Mouse (Mus musculus) heart, postnatal 4 days (tissue): Measurements from ENCODE around the gene Hnrnph1. TPM values are rescaled to one million over a fixed set of nuclear protein-coding genes. Genes with fewer than 3 reads are reported as not detected.

Experiments used
- DNase-seq: peaks from one replicate; pipeline ENCODE4 v3.0.0; 2021
- total RNA-seq, 2 experiments: library from RNA; stranded (reverse); gene quantifications; 2 replicates each; pipeline ENCODE4 v1.2.3; 2021

Gene Hnrnph1
- total RNA-seq, 2 experiments from 2014 or later: 191 to 216 TPM

- peak; percentile 4 for DNase-seq
Measured at GRCm38 (mm10) chr11:50373621-50374020, 3.2 kb upstream of the Hnrnph1 start.

- DNase-seq: no peak
Measured at GRCm38 (mm10) chr11:50374286-50375015, 2.3 kb upstream of the Hnrnph1 start.

GRCm38 (mm10) chr11:50375421-50375820, 1.4 kb upstream of the Hnrnph1 start:
- no peak for DNase-seq

DNA sequence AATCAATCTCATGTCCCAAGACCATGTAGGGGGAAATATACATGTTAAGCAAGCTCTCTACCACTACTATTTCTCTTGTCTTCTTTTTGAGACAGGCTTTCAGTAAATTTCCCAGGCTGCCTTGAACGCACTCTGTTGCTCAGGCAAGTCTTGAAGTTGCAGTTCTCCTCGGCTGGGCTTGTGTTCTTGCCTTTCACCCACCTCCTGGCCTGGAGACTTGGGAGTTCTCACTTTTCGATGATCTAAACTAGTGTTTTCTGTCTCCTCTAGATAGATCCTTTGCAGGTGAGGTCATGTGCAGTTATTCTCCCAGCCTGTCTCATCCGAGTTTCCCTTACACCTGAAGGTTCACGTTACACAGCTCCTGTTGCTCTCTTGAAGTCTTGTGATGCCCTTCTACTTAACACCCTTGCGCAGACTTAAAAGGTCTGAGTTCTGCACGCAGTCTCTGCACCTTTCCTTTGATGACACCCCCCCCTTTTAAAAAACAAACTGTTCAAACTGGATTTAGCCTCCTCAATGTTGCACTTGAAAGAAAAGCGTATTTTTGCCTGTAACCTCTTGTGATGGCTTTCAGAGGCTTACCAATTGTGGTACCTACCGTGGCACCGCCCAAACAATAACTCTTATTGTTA, 517 bp upstream of the Hnrnph1 start:
- no peak for DNase-seq

DNA sequence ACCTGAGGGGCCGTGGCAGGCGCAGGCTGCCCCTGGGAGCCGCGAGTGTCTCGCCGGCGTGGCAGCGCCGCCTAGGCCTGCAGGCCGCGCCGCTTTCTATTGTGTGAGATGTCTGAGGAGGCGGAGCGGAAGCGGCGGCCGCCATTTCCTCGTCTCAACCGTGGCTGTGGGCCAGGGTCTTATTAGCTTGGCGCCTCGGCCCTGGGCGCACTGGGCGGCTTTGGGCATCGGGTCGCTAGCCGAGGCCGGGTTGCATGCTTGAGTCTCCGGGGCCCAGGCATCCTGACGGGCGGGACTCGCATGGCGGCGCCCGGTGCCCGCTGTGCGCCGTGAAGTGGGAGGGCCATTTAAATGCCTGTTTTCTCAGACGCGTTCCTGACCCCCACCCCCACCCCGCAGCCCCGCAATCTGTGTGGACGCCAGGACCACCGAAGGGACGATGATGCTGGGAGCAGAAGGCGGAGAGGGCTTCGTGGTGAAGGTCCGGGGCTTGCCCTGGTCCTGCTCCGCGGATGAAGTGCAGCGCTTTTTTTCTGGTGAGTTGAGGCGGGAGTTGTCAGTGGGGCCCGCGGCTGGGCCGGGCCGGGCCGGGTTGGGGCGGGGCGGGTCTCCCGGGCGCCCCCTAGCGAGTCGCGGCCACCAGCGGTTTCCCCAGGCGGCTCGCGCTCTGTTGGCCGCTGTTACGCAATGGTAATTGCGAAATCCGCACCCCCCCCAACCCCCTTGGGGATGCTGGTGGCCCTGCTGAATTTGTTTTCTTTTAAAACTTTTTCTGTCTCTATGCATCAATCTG, 1.3 kb downstream of the Hnrnph1 start:
- peak; percentile 92 for DNase-seq

DNA sequence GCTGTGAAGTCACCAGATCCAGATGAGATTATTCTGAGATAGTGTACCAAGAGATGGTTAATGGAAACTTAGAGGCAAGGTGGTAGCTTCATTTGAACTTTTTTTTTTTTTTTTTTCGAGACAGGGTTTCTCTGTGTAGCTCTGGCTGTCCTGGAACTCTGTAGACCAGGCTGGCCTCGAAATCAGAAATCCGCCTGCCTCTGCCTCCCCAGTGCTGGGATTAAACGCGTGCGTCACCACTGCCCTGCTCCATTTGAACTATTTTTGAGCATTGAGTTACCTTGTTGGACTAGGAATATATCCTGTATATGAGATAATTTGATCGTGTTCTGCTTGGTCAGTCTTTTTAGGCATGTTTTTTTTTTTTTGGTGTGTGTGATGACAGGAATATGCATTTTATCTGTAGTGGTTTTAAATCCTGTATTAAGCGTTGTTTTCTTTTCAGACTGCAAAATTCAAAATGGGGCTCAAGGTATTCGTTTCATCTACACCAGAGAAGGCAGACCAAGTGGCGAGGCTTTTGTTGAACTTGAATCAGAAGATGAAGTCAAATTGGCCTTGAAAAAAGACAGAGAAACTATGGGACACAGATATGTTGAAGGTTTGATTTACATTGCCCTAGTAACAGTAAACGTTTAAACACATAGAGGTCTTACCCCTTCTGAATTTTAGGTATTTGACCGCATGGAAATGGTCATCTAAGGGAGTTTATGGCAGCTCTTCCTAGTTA, 2.4 kb downstream of the Hnrnph1 start:
- DNase-seq: no peak

- DNase-seq: no peak
Measured at GRCm38 (mm10) chr11:50381311-50381710, 4.5 kb downstream of the Hnrnph1 start.

DNA sequence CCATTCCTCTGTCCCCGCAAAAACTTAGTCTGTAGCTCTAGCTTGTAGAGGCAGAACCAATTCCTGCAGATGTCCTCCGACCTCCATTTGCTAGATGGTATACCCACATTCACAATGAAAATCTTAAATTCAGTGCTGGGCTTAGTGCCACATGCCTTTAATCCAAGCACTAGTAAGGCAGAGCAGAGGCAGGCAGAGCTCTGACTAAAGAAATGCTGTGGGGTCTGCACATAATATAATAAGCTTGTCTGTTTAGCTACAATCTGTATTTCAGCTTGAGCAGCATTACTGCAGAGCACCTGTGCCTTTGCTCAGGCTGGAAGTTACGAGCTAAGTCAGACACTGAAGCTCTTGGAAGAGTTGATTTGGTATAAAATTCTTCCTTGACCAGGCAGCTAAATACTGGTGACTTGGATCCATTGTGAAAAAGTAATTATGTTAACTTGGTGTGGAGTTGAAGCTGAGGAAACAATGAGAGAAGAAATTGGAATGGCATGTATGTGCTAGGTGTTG, 10.4 kb downstream of the Hnrnph1 start:
- DNase-seq: no peak

DNA sequence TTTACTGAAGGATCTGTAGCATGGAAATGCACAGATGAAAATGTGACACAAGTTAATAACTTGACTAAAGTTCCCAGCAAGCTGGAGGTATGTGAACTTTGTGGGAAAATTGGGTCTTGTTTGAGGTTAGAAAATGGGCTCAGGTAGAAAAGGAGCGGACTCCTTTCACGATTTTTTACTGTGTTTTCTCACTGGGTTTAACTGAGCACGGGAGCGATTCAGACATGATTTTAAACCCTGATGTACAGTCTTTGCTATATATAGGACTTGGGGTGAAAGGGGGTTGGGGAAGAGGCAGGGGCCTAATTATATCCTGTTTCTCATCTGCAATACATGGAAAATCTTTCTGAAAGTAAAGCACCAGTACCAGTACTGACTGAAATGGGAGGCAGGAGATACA, 10.9 kb downstream of the Hnrnph1 start:
- DNase-seq: no peak

DNA sequence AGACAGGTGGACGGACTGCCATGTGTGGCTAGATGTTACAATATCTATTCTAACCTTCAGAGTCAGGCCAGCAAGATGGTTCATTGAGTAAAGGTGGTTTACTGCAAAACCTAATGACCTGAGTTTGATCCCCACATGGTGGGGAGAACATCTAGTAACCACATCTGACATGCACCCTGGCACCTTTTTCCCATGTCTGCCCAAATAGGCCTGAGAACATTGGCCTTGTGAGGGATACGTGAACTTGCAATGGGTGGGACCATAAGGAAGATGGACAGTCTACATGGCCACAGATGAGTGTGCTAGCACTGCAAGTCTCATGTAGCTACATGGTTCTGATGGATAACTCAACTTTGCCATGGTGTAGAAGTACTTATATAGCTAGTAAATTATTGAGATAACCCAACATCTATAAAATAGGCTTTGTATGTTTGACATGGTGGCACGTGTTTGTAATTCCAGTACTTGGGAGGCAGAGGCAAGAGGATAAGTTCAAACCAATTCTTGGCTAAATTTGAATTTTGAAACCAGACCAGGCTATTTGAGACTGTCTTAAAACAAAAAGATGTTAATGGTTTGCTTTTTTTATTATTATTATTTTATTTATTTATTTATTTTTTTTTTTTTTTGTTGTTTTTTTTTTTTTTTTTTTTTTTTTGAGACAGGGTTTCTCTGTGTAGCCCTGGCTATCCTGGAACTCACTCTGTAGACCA, 11.6 kb downstream of the Hnrnph1 start:
- DNase-seq: no peak

GRCm38 (mm10) chr11:50389011-50389410, 12.2 kb downstream of the Hnrnph1 start:
- no peak for DNase-seq

- DNase-seq: no peak
Measured at GRCm38 (mm10) chr11:50389616-50390015, 12.8 kb downstream of the Hnrnph1 start.

GRCm38 (mm10) chr11:50391272-50391960, 14.6 kb downstream of the Hnrnph1 start:
- DNase-seq: peak; percentile 31

- DNase-seq: no peak
Measured at GRCm38 (mm10) chr11:50393306-50393705, 16.5 kb downstream of the Hnrnph1 start.

DNA sequence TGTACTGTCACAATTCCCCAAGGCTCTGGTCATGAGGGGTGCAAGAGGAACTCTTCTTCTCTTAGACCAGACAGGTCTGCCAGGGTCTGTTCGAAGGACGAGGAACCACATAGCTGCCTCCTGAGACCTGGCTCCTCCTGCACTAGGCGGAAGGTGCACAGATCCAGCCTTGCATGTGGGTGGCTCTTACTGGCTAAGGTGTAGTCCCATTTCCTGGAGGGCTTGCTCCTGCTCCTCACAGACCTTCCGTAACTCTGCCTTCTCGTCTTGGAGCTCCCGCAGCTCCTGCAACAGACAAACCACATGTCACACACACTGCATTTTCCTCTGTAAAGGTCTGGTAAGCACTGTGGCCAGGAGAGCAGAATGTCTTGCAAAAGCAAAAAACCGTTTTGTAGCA, 17.9 kb downstream of the Hnrnph1 start:
- no peak for DNase-seq

DNA sequence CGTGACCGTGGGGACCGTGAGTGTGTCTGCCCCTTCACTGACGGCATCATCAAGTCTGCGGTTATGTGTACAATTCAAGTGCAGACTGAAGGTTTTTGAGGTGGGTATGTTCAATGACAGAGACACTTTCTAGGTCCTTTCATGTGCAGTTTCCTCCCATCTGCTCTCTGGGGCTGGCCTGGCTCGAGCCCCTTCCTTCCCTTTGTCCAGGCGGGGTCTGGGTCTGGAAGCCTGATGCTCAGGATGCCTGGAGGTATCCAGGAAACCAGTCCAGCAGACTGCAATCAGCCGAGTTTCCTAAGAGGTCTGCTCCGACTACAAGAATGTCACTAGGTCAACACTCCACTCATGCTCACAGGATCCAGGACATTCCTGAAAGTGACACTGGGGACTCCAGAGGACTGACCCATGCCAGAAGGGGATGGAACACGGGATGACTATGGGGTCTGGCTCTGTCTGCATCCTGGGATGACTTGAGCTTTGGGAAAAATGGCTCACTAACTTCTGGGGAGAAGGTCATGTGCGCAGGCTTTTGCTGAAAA, 20.0 kb downstream of the Hnrnph1 start:
- no peak for DNase-seq

- no peak for DNase-seq
Measured at GRCm38 (mm10) chr11:50397316-50397715, 20.5 kb downstream of the Hnrnph1 start.

DNA sequence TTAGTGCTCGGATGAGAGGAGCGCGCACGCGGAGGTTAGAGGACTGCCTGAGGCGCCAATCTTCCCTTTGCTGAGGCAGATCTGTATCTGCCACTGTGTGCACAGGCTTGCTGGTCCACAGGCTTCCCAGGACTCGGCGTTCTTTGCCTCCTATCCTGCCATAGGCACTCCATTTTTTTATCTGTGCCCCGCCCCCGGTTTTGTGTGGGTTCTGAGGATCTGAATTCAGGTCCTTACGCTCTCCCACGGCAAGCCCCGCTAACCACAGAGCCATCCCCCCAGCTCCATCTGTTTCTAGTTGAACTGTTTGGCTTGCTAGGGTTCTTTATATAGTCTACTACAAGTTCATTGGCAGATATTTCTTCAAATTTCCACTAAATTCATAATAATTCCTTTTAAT, 22.0 kb downstream of the Hnrnph1 start:
- DNase-seq: no peak

DNA sequence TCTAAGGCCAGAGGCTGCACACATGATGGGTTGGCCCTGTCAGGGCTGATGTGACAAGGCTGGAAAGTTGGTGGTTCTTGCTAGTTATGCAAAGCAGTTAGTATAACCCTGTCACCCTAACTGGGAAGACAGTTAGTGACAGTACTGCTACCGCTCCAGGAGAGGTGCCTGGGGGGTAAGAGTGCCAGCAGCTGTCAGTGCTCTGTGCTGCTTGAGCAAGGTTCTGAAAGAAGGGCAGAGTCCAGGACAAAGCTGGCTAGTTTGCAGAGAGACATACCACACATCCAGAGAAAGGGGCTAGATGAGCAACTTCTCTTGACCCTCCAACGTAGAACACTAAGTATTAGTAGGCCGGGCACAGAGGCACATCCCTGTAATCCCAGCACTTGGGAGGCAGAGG, 25.7 kb downstream of the Hnrnph1 start:
- DNase-seq: no peak

GRCm38 (mm10) chr11:50403367-50404014, 26.7 kb downstream of the Hnrnph1 start:
- DNase-seq: peak; percentile 73
